Mouse (Mus musculus) embryonic facial prominence, embryonic 12.5 days (tissue): ENCODE results near the gene Igf2r. TPM values are rescaled to one million over a fixed set of nuclear protein-coding genes. Genes with fewer than 3 reads are reported as not detected.

Source experiments
- ATAC-seq: fragments of 200-750 bp; cut with Nextera tagmentation; 2 replicates; pipeline ENCODE4 v1.8.0; 2017; ENCODE audit not compliant: insufficient number of reproducible peaks, insufficient read depth, low FRiP score, low TSS enrichment
- H3K27ac ChIP-seq: fragments of 300-500 bp; sonication (generic); 2 replicates; pipeline ENCODE4 v1.5.1; 2016; ENCODE audit warnings: mild to moderate bottlenecking
- H3K27me3 ChIP-seq: fragments of 300-500 bp; sonication (generic); 2 replicates; pipeline ENCODE4 v1.6.1; 2016; ENCODE audit warnings: mild to moderate bottlenecking, moderate library complexity
- H3K36me3 ChIP-seq: fragments of 300-500 bp; sonication (generic); 2 replicates; pipeline ENCODE4 v1.6.1; 2016; ENCODE audit warnings: mild to moderate bottlenecking
- H3K4me1 ChIP-seq: fragments of 300-500 bp; sonication (generic); 2 replicates; pipeline ENCODE4 v1.6.1; 2016
- H3K4me2 ChIP-seq: fragments of 300-500 bp; sonication (generic); replicated peaks from 2 replicates; pipeline ENCODE4 v1.6.1; 2016; ENCODE audit warnings: mild to moderate bottlenecking, moderate library complexity
- H3K4me3 ChIP-seq: fragments of 300-500 bp; sonication (generic); 2 replicates; pipeline ENCODE4 v1.5.1; 2016; ENCODE audit warnings: mild to moderate bottlenecking
- H3K9ac ChIP-seq: fragments of 300-500 bp; sonication (generic); 2 replicates; pipeline ENCODE4 v1.6.1; 2016; ENCODE audit warnings: mild to moderate bottlenecking, moderate library complexity
- H3K9me3 ChIP-seq: fragments of 300-500 bp; sonication (generic); 2 replicates; pipeline ENCODE4 v1.6.1; 2016; ENCODE audit warnings: mild to moderate bottlenecking, moderate library complexity
- WGBS: fragments of 180-500 bp; shearing (Covaris S2); methylation state at CpG from one replicate; pipeline ENCODE4 v1.1.7; 2016; 5-methylcytosine and 5-hydroxymethylcytosine counted together
- polyA plus RNA-seq: library from polyadenylated mRNA; unstranded; fragments of >200 nt; fragmentation: Nextera tagmentation; extraction: Ambion mirVana; gene quantifications from 2 replicates; pipeline ENCODE4 v1.2.1, GENCODE M21; 2016

Gene Igf2r
- polyA plus RNA-seq, 1 experiment from 2014 or later = 37.1 TPM

- no peak for ATAC-seq
- Histone ChIP-seq H3K9me3 (no peaks in the 10 kb centered on the region), H3K36me3 (peaks cover 77% of the 10 kb centered on the region), H3K4me1 (no peaks in the 10 kb centered on the region; the same call in 1 of the 2 replicates), H3K9ac (no peak overlapping the region), H3K27ac (peak overlapping the region; percentile 50; the same call in 1 of the 2 replicates), H3K27me3 (no peaks in the 10 kb centered on the region), H3K4me3 (no peak overlapping the region), H3K4me2 (no peak overlapping the region)
- WGBS = 82% methylated on average over 13 of the region's 13 CpGs
Observed at GRCm38 (mm10) chr17:12710050-12710780, 59.2 kb downstream of the Igf2r start.

GRCm38 (mm10) chr17:12708398-12708797, 61.1 kb downstream of the Igf2r start:
- H3K4me3 ChIP-seq = no peak overlapping the region
- H3K4me2 ChIP-seq = no peak overlapping the region
- H3K4me1 ChIP-seq = peaks cover 3% of the 10 kb centered on the region; the same call in 1 of the 2 replicates
- H3K36me3 ChIP-seq = peaks cover 77% of the 10 kb centered on the region
- no peaks in the 10 kb centered on the region for H3K9me3 ChIP-seq
- H3K27ac ChIP-seq = no peak overlapping the region
- no peaks in the 10 kb centered on the region for H3K27me3 ChIP-seq
- H3K9ac ChIP-seq = no peak overlapping the region
- WGBS = 87% methylated on average over 3 of the region's 3 CpGs
- no peak for ATAC-seq

- Histone ChIP-seq H3K9me3 (no peaks in the 10 kb centered on the region), H3K4me1 (peaks cover 3% of the 10 kb centered on the region; the same call in 1 of the 2 replicates), H3K36me3 (peaks cover 83% of the 10 kb centered on the region), H3K27me3 (no peaks in the 10 kb centered on the region), H3K4me3 (no peak overlapping the region), H3K4me2 (no peak overlapping the region), H3K9ac (no peak overlapping the region), H3K27ac (no peak overlapping the region)
- no peak for ATAC-seq
- WGBS = 75% methylated on average over 10 of the region's 10 CpGs
Observed at GRCm38 (mm10) chr17:12706590-12707049, 62.8 kb downstream of the Igf2r start.

GRCm38 (mm10) chr17:12702901-12703300, 66.6 kb downstream of the Igf2r start:
- Histone ChIP-seq H3K9ac (no peak overlapping the region), H3K27me3 (no peaks in the 10 kb centered on the region), H3K4me2 (no peak overlapping the region), H3K4me1 (peaks cover 3% of the 10 kb centered on the region; the same call in 1 of the 2 replicates), H3K9me3 (no peaks in the 10 kb centered on the region), H3K4me3 (no peak overlapping the region), H3K36me3 (peaks cover 95% of the 10 kb centered on the region), H3K27ac (no peak overlapping the region)
- WGBS = 87% methylated on average over 5 of the region's 5 CpGs
- no peak for ATAC-seq

- Histone ChIP-seq H3K27me3 (no peaks in the 10 kb centered on the region), H3K9ac (no peak overlapping the region), H3K4me2 (no peak overlapping the region), H3K4me1 (peaks cover 3% of the 10 kb centered on the region; the same call in 1 of the 2 replicates), H3K9me3 (no peaks in the 10 kb centered on the region), H3K27ac (no peak overlapping the region), H3K4me3 (no peak overlapping the region), H3K36me3 (peaks cover 96% of the 10 kb centered on the region)
- 96% methylated on average over 6 of the region's 6 CpGs for WGBS
- ATAC-seq = no peak
Observed at GRCm38 (mm10) chr17:12700373-12700772, 69.1 kb downstream of the Igf2r start.

- H3K9me3 ChIP-seq = no peaks in the 10 kb centered on the region
- no peak for ATAC-seq
- no peak overlapping the region for H3K9ac ChIP-seq
- H3K4me3 ChIP-seq = no peak overlapping the region
- no peaks in the 10 kb centered on the region for H3K4me1 ChIP-seq
- no peak overlapping the region for H3K4me2 ChIP-seq
- H3K27me3 ChIP-seq = no peaks in the 10 kb centered on the region
- H3K36me3 ChIP-seq = peaks cover 87% of the 10 kb centered on the region
- no peak overlapping the region for H3K27ac ChIP-seq
- WGBS = 88% methylated on average over 7 of the region's 7 CpGs
Observed at GRCm38 (mm10) chr17:12691899-12692298, 77.6 kb downstream of the Igf2r start.

- H3K4me1 ChIP-seq = no peaks in the 10 kb centered on the region
- H3K4me3 ChIP-seq = no peak overlapping the region
- no peak overlapping the region for H3K9ac ChIP-seq
- no peak for ATAC-seq
- no peak overlapping the region for H3K4me2 ChIP-seq
- H3K9me3 ChIP-seq = no peaks in the 10 kb centered on the region
- H3K27ac ChIP-seq = no peak overlapping the region
- H3K27me3 ChIP-seq = no peaks in the 10 kb centered on the region
- WGBS = 73% methylated on average over 3 of the region's 3 CpGs
- H3K36me3 ChIP-seq = peaks cover 89% of the 10 kb centered on the region
Observed at GRCm38 (mm10) chr17:12689537-12689936, 79.9 kb downstream of the Igf2r start.

GRCm38 (mm10) chr17:12688427-12689110, 80.9 kb downstream of the Igf2r start:
- Histone ChIP-seq H3K27me3 (no peaks in the 10 kb centered on the region), H3K9ac (no peak overlapping the region), H3K27ac (no peak overlapping the region), H3K4me2 (no peak overlapping the region), H3K4me3 (no peak overlapping the region), H3K36me3 (peaks cover 89% of the 10 kb centered on the region), H3K9me3 (no peaks in the 10 kb centered on the region), H3K4me1 (no peaks in the 10 kb centered on the region)
- 90% methylated on average over 20 of the region's 20 CpGs for WGBS
- no peak for ATAC-seq

GRCm38 (mm10) chr17:12684928-12685624, 84.4 kb downstream of the Igf2r start:
- Histone ChIP-seq H3K4me1 (no peaks in the 10 kb centered on the region), H3K9me3 (no peaks in the 10 kb centered on the region), H3K27me3 (no peaks in the 10 kb centered on the region), H3K4me3 (no peak overlapping the region), H3K27ac (no peak overlapping the region), H3K9ac (no peak overlapping the region), H3K36me3 (peaks cover 68% of the 10 kb centered on the region), H3K4me2 (no peak overlapping the region)
- no peak for ATAC-seq
- WGBS = 81% methylated on average over 7 of the region's 7 CpGs

GRCm38 (mm10) chr17:12684412-12684811, 85.1 kb downstream of the Igf2r start:
- 68% methylated on average over 4 of the region's 4 CpGs for WGBS
- Histone ChIP-seq H3K27ac (no peak overlapping the region), H3K4me3 (no peak overlapping the region), H3K4me1 (no peaks in the 10 kb centered on the region), H3K9me3 (no peaks in the 10 kb centered on the region), H3K4me2 (no peak overlapping the region), H3K36me3 (peaks cover 66% of the 10 kb centered on the region), H3K27me3 (no peaks in the 10 kb centered on the region), H3K9ac (no peak overlapping the region)
- ATAC-seq = no peak

- Histone ChIP-seq H3K9ac (no peak overlapping the region), H3K4me1 (no peaks in the 10 kb centered on the region), H3K4me2 (no peak overlapping the region), H3K27me3 (no peaks in the 10 kb centered on the region), H3K9me3 (no peaks in the 10 kb centered on the region), H3K4me3 (no peak overlapping the region), H3K36me3 (peaks cover 58% of the 10 kb centered on the region), H3K27ac (no peak overlapping the region)
- WGBS = 93% methylated on average over 13 of the region's 13 CpGs
- ATAC-seq = no peak
Observed at GRCm38 (mm10) chr17:12683582-12683981, 85.9 kb downstream of the Igf2r start.
